Mouse (Mus musculus): ENCODE data around the gene Vmn2r58.
"Not testable (repeated sequence)": the region's sequence is repeated elsewhere in the genome, so short reads cannot be mapped to it uniquely, and the experiment has no call there.

The Vmn2r58 gene

GRCm38 (mm10) chr7:41872612-41873011 is at the start of gene Vmn2r58:
Gene Vmn2r58 (minus strand): TSS chr7:41872712.
- in situ Hi-C loops (cut with MboI, MseI), result not testable (repeated sequence)
